Mouse (Mus musculus): ENCODE results near the gene Hormad2.

GRCm38 (mm10) chr11:4489207-4489606, 48.3 kb upstream of the Hormad2 start:
- TF ChIP-seq CTCF (IDR thresholded peaks at IDR 0.05; ENCODE audit: control insufficient read depth, insufficient read depth, insufficient replicate concordance, low read depth, low read length), result no peak
- TF ChIP-seq POLR2A (IDR thresholded peaks at IDR 0.05; ENCODE audit: control insufficient read depth, low read depth, low read length), result no peak

Measured in testis, adult 2 months (tissue).